Mouse (Mus musculus): ENCODE measurements around the gene Synj2. TPM values are rescaled to one million over a fixed set of nuclear protein-coding genes. Genes with fewer than 3 reads are reported as not detected.

Gene Synj2
- total RNA-seq, 2 experiments from 2014 or later: 8.2 to 15.4 TPM

DNA sequence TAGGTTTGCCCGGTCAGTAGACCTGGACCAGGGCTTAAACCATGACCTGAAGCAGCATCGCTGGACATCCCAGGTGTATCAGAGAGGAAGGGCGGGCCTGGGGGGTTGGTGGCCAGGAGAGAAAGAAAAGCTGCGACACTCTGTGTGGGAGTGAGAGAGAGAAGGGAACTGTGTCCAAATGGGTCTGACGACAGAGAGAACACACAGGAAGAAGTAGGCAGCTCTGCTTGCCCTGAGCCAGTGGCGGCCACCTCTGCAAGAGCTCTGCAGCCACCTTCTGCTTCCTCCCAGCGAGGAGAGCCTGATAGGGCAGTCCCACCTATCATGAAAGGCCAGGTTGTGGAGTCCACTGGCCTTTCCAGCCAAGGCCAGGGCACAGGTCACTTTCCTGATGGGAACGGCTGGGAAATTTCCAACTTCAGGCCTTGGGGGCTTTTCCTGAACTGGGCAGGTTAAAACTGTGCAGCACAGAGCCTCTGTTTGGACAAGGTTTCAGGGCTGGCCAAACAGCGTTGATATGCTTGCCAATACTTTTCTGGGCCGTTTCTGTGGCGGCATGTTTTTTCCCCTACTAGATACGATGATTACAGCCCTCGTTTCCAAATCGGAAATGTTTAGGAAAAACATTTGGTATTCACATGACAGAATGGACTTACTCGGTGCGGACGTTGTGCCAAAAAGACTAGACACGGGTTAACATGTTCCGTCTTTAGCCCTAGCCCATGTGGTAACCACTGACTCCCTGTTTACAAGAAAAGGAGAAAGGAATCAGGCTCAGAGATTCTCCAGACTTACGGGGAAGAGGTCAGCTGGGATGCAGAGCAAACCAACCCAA is 35.4 kb downstream of the Synj2 start:
- no peak for DNase-seq

DNA sequence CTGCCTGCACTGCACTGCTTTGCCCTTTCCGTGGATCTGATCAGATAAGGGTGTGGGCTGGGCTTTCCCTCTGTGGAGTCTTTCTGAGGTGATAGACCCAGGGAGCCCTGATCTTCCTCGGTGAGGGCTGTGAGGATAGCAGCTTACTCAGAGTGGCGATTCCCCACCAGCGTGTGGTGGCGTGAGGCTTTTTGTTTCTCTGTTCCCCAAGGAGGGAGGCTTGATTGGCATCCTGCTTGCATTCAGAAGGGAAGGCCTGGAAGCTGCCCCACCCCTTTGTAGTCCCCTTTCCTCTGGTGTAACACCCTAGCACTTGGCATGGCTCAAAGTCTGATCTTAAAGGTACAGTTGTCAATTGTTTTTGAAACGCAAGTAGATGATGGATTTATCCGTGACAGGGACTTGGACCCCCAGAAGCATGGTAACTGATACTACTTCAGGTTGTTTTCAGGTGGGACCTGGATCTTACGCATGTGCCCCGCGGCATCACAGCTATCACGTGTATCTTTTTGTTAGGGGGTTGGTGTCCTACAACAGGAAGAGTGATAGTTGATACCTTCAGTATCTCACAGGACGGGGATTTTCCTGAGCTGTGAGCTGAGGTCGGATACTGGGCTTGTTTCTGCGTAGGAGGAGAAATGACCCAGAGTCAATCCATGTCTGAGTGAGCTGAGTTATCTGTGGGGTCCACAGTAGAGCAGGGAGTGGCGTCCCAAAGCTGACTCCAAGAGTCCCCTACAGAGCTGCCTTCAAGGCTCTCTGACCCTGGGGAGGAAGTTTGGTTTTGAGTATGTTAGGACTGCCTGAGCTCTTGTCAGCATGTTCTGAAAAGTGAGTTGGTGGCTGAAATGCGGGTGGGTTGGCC is 36.2 kb downstream of the Synj2 start:
- peak; percentile 53 for DNase-seq

DNA sequence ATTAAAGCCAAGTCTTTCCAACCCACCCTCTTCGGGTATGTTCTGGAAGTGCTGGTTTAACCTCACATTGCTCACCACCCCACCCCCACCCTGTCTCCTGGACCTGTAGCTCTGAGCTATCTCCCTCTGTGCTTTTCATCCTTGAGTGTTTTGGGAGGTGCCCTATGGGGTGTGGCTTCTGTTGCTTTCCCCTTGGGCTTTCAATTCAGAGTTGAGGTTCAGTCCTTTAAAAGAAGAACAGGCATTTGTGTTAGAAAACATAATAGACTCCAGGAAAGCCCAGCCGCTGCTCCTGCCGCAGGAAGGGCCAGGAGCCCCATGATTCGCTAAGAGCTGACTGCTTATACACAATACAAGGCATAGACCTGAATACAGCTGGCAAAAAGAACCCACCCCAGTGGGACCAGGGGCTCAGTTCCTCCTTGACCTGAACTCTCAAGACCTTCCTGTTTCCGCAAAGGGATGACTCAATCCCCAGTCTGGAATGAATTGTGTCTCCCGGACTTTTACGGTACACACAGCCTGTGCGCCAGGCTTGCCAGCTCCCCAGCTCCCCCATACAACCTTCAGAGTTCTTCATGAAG is 36.9 kb downstream of the Synj2 start:
- DNase-seq: peak; percentile 44

DNA sequence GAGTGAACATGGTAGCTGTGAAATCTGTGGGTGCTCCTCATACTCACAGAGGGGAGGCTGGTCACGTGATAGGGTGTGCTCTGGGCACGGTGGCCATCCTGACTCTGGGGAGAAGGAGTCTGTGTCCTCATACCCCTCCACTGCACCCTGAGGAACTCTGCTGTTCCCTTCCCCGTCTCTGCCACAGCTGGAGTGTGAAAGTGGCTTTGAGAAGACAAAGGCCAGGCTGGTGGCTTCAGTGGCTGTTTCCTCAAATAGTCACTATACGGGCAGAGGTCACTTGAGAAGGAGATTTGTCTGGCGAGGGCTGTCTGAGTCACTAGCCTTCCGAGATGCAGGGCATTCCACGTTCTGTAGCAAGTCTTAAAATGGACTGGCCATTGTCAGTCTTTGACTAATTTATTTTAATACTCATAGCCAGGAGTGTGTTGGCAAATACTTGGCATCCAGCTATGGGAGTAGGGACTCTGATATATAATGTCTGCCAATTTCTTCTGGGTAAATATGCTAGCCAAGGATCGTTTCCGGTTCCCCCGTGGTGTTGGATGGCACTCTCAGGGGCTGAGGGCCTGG is 37.5 kb downstream of the Synj2 start:
- DNase-seq: peak; percentile 29

DNA sequence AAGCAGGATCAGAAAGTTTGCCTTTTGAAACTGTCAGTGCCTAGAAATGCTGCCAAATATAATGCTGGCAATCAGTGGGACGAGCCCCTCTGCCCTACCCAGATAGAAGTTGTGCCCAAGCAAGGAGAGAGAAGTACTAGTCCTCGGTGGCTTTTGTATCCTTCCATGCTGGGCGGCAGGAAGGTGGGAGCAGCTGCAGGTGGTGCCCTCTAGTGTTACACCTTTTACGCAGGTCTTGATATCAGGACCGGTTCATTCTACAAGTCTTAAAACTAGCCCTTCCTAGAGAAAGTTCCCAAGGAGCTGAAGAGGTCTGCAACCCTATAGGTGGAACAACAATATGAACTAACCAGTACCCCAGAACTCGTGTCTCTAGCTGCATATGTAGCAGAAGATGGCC is 39.8 kb downstream of the Synj2 start:
- DNase-seq: no peak

DNA sequence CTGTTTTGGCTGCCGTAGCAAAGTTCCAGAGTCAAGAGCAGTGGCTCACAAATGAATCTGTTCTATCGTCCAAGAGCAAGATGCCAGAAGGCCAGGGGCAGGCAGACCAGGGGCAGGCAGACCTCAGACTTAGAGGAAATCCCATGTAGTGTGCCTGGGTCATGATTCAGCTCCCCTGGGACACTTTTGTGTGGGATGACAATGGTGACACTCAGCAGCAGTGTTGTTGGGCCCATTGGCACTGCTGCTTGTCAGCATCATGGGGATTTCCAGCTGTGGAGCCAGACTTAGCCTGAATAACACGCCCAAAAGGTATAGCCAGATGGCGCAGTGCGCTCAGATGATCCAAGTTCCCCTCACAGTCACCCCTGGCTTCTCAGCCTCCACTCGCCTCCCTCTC is 42.1 kb downstream of the Synj2 start:
- no peak for DNase-seq

DNA sequence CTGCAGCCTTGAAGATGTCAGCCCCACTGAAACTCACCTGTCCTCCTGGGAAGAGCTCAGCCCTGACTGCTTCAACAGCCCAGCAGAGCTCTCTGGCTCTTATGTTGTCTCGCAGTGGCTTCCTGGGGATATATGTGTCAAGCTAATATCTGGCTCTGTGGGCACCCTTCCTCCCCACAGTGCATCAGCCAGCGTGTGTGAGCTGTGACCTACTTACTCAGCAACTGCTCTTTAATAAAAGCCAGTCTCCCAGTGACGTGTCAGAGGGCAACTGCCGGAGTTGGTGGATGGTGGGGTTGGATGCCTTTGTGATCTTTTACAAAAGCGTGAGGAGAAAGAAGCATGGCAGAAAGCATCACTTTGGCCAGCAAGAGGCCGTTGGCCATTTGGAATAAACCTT is 42.8 kb downstream of the Synj2 start:
- DNase-seq: no peak

DNA sequence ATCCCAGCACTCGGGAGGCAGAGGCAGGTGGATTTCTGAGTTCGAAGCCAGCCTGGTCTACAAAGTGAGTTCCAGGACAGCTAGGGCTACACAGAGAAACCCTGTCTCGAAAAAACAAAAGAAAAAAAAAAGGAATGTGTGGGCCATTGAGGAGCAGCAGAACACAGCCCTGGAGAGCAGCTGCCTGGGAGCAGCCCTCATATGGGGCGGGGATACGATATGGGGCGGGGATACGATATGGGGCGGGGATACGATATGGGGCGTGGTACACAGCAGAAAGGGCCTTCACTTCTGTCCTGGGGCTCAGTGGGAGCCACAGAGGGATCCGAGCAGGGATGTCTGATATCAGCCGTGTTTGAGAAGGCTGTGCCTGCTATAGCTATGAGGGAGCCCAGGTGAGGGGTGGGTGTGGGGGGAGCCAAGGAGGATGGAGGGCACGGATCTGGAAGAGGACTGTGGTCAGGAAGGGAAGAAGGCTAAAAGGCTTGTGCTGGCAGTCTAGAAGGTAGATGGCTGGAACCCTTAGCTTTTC is 43.7 kb downstream of the Synj2 start:
- DNase-seq: no peak

DNA sequence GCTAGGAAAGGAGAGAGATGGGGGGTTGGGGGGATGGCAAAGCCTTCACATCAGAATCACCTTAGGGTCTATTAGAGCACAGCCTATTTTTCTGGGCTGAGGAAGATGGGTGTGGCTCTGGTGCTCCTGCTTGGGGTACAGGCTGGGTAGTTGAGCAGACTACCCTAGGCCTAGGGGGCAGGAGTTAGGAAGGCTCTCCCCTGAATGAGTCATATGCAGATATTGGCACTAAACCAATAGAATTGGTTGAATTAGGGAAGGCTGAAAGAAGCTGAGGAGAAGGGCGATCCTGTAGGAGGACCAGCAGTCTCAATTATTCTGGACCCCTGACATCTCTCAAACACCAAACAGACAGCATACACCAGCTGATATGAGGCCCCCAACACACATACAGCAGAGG is 44.2 kb downstream of the Synj2 start:
- no peak for DNase-seq

DNA sequence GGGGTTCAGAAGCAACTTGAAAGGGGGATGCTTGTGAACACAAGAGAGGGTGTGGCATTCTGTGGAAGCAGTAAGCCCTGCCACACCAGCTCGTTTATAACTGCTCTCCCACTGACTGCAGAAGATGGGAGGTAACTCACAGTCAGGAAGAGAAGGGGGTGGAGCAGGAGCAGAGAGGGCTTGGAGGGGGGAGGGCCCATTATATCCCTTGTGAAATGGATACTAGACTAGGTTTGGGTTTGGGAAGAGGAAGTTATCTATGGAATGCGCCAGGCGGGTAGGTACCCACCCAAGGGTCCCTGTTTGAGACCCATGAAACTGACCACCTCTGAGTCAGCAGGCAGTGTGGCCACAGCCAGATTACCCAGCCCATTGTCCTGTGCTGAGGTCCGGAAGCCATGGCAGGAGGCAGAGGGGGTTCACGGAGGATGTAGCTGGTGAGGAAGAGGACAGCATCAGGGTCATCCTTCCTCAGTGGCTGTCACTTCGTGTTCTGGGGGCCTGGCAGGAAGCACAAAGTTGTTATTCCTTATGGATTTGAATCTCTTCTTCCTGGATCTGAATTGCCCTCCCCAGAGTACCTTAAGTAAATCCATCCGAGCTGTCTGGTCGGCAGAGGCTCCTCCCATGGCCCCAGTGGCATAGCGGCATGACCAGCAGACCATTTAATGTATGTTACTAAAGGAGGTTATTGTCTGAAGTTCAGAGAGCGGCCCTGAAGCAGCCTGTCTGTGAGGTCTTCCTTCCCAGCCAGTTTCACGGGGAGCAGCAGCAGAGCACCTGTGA is 46.4 kb downstream of the Synj2 start:
- no peak for DNase-seq

DNA sequence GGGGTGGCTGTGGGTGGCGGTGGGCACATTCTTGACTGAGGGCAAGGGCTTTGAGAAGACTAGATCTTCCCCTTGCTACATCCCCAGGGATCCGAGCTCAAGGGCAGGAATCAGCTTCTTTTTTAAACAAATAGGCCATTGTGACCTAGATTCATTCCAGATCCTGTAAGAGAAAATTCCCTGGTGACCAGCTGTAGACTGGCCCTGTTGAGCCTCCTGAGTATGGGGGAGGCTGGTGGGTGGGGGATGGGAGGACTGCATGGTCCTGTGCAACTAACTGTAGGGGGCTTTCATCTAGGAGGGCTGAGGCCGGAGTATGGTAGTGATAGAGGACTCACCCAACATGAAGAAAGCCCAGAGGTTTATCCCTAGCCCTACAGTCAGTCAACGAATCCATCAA is 47.0 kb downstream of the Synj2 start:
- DNase-seq: no peak

DNA sequence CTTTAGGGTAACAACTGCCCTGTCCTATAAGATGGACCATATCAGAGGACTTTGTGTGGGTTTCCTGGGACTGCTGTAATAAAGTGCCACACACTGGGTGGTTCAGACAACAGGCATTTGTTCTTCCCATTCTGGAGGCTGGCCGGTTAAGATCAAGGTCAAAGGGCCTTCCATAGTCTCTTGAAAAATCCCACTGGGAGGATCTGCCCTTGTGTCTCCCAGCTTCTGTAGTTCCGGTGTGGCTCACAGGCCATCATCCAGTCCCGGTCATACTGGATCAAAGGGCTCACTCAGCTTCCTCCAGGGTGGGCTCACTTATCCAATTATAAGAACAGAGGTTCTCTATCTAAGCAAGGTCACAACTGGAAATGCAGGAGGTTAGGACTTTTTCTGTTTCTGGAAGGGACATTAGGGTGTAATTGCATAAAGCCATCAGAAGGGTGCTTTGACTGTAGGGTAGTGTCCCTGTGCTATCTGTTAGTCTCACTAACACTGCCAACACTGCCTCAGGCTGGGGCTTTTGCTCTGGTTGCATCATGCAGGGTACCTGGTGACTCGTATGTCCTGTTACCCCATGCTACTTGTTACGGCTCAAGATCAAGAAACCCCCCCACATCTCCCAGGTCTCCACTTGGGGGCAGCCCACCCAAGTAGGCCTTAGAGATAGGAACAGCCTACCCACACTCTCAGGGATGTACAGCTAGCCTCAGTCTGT is 51.9 kb downstream of the Synj2 start:
- no peak for DNase-seq

DNA sequence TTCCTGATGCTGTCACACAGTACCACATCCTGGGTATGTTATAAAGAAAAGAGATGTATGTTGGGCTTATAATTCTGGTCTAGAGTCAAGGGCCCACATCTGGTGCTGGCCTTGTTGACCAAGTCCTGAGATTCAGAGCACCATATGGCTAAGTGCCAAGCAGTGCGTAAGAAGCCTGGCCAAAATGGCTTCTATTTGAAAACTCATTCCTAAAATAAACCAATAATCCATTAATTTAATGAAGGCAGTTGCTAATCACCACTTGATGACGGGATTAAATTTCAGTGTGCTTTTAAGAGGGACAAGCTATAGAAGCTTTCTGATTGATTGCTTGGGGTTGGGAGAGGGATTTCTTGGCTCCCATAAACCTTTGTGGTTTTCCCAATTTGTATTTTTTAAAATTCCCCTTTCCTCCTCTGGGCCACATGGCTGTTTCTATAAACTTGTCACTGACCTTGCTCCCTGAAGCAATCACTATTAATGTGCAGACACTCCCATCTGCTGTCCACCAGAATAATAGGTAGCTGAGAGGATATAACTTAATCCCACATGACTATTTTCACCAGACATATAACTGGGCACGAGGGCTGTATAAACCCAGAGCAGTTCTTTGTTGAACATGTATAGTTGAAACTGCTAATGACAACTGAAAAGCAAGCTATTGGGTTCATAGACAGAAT is 52.6 kb downstream of the Synj2 start:
- no peak for DNase-seq

DNA sequence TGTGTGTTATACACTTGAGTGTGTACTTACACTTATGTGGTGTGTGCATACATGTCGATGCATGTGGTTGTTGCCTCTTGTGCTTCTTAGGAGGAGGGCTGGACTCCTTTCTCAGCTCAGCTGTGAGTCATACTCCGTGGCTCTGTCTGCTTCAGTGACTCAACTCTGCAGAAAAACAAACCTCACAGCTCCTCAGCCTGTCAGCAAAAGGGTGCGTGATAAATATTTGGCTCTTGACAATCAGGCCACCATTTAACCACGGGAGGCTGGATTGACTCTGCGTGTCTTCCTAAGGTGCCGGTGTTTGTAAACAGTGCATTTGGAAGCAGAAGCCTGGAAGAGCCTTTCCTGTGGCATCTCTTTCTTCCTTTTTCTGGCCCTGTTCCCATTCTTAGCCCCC is 53.5 kb downstream of the Synj2 start:
- peak; percentile 55 for DNase-seq

DNA sequence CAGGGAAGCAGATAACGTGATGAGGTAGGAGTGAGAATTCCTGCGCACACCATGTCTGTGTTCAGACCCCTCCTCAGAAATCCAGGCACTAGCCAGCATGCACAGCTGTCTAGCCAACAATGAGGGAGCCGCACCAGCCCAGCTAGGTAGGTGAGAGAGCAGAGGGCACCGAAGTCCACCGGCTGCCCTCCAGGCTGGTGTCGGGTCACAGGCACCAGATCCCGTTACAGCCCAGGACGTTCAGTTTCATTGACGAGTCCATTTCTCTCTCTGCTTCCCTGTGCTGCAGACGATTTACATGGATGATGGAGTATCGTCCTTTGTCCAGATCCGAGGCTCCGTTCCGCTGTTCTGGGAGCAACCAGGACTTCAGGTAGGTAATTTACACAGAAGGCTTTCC is 55.5 kb downstream of the Synj2 start:
- no peak for DNase-seq

DNA sequence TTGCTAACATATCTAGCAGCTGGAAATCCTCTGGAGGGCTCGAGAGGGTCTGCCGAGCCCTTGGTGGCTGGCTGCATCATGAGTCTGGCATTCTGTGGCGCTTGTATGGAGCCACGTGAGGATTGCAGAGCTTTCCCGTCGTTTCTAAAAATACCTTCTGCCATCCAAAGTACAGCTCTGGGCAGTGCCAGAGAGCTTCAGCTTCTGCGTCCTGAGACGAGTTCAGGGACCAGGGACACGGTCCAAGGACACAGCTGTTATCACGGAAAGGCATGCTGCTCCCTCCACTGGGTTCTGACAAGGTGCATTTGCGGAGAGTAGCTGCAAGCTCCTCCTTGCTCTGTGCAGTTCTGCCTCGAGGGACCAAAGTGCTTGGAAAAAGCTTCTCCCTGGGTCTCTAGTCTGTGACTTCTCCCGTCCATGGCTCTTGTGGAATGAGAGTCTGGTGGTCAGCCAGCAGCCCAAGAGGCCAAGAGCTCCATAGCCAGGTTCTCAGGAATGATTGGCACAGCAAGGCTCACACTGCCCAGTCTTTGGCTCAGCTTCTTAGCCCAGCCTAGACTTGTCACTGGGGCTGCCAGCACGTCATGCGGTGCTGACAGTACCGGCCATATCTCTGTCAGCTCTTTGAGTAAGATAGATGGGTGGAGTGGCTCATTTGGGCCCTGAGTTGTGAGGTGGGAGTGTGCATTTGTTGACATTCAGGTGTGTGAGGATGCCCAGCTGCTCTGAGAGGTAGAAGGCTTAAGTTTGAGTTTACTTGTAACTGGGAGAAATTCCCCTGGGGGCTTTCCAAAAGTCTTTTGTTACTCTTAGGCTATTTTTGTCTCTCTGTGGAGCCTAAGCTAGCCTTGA is 56.5 kb downstream of the Synj2 start:
- peak; percentile 79 for DNase-seq

DNA sequence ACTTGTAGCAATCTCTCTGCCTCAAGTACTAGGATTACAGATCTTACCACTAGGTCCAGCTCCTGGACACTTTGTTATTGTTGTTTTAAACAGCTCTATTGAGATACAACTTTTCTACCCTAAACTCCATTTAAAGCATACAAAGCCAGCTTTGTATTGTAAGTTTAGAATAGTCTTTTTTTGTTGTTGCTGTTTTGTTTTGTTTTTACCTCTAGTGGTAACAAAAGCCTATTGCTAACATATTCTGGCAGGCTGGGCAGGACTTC is 57.1 kb downstream of the Synj2 start:
- DNase-seq: no peak

DNA sequence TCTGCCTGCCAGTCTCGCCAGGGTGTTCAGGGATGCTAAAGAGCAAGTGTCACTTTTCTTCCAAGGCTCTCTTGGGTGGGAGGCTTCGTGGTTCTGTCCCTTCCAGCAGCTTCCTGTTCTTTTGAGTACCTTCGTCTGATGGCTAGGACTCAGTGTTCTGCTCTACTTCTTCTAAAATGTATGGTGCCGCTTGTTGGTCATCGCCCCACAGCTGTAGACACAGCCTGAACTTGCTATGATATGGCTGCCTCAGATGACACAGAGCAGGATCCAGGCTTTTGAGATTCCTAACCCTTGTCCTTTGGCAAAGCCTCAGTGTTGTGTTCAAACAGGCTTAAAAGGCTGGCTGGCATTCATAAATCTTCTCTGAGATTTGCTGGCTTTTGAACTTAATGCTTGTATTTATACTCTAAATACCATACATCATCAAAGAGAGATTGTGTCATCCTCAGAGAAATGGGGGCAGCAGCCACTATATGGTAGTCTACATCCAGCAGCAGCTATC is 58.0 kb downstream of the Synj2 start:
- DNase-seq: no peak

DNA sequence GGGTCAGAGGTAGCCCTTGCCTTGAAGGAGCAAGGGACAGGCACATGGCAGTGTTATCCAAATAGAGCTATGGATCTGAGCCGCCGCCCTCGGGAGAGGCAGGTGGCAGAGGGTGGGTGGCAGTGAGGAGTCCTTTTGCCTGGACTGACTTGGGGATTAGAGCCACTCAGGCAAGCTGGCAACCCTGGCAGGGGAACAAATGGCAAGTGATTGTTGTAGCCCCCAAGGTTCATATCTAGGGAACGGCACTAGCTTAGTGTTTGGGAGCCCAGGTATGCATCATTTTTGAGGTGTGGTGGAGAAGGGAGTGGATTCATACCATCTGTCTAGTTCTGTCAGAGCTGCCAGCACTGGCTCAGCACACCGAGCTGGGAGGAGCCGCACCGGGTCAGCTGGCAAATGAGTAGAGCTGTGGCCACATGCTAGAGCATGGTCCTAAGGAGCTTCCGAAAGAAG is 59.8 kb downstream of the Synj2 start:
- DNase-seq: no peak
